In the genomic region with DNA sequence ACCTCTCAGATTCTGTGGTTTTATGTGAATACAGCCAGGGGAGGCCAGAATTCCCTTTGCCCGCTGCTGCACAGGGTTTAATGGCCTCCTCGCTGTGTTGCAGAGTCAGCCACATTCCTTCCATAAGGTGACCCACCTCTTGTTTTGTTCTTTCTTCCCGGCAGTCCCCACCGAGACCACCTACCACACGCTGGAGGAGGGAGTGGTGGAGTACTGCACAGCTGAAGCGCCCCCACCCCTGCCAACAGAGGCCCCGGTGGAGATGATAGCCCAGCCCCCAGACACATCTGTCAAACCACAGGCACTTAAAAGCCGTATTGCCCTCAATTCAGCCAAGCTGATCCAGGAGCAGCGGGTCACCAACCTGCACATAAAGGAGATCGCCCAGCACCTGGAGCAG, we compare ENCODE assay signal across 21 mouse cellular contexts. TPM values are rescaled to one million over a fixed set of nuclear protein-coding genes. Genes with fewer than 3 reads are reported as not detected.
DNase-seq lines count a peak whose midpoint lies in the region; ATAC-seq and TF ChIP-seq lines count a peak whose summit lies in the region.
"Had no signal": no experiment of that assay in that cellular context is flagged by ENCODE, and none has a peak within 500 bp of the region (broad histone marks: within the 10 kb centered on the region; RNA-seq: fewer than 3 reads in every experiment).

No protein-coding gene starts in this region.

- WGBS in heart, embryonic 14.5 days, result 74% methylated on average over 10 of the region's 10 CpGs
- 63% methylated on average over 10 of the region's 10 CpGs for WGBS in lung, postnatal 0 days

- H3K9ac ChIP-seq in heart, embryonic 14.5 days (ENCODE audit: low read length), result peak overlapping the region; percentile 38
- no peak overlapping the region for H3K9ac ChIP-seq in lung, postnatal 0 days (replicated peaks; ENCODE audit: low read depth)
- peak overlapping the region; percentile 30; the same call in 1 of the 2 replicates for H3K9ac ChIP-seq in ES-E14 (ENCODE audit: insufficient read depth, low read depth, low read length, poor library complexity, severe bottlenecking)
- H3K9ac ChIP-seq: forebrain, embryonic 12.5 days; limb, embryonic 13.5 days; stomach, embryonic 15.5 days had no signal

- DNase-seq in heart, adult 9 months (ENCODE audit: low spot score in 2 of 2), result no peak
- DNase-seq in lung, postnatal 0 days (ENCODE audit: low spot score), result no peak
- no peak for DNase-seq in lung, postnatal 4 days
- DNase-seq in ES-E14 (ENCODE audit: low read depth, low spot score), result no peak
- DNase-seq in thymus, postnatal 4 days, result peak; percentile 65
- DNase-seq in gastrocnemius, adult 2 months, result no peak
- DNase-seq: adrenal gland, postnatal 36 days; B cell, adult 2 months; cerebellum, adult 18-20 months; gastrocnemius, postnatal 14 days; heart, adult 18-20 months; kidney, adult 11 months; retina, postnatal 1 day had no signal

- no peak overlapping the region for H3K4me3 ChIP-seq in heart, embryonic 14.5 days (ENCODE audit: control insufficient read depth in 1 of 2, insufficient read depth in 1 of 2, low read depth in 1 of 2, low read length in 2 of 2)
- H3K4me3 ChIP-seq in lung, postnatal 0 days (ENCODE audit: low read depth, low read length), result no peak overlapping the region
- peak overlapping the region; percentile 6 to 37; a peak in 1 of 4 replicates for H3K4me3 ChIP-seq in ES-E14 (ENCODE audit: insufficient read depth in 1 of 2, low read depth in 1 of 2, low read length in 2 of 2, poor library complexity in 1 of 2, severe bottlenecking in 1 of 2)
- no peak overlapping the region for H3K4me3 ChIP-seq in gastrocnemius, adult 2 months
- H3K4me3 ChIP-seq: embryonic facial prominence, embryonic 10.5 days; forebrain, embryonic 12.5 days; limb, embryonic 13.5 days; midbrain, embryonic 10.5 days; stomach, embryonic 15.5 days had no signal

- H3K4me1 ChIP-seq in heart, embryonic 14.5 days (ENCODE audit: control insufficient read depth in 2 of 2, insufficient read depth in 2 of 2, low read length in 2 of 2), result peaks cover 17 to 37% of the 10 kb centered on the region in 2 experiments
- peaks cover 28% of the 10 kb centered on the region; the same call in 1 of the 2 replicates for H3K4me1 ChIP-seq in lung, postnatal 0 days (ENCODE audit: insufficient read depth, low read depth, low read length)
- H3K4me1 ChIP-seq in ES-E14 (ENCODE audit: control insufficient read depth in 2 of 2, insufficient read depth in 2 of 2, low read length in 2 of 2, poor library complexity in 1 of 2), result peaks cover 5 to 25% of the 10 kb centered on the region in 2 experiments; a peak in 2 of 4 replicates

- H3K9me3 ChIP-seq in heart, embryonic 14.5 days (ENCODE audit: control insufficient read depth, low read length), result no peaks in the 10 kb centered on the region
- no peaks in the 10 kb centered on the region for H3K9me3 ChIP-seq in lung, postnatal 0 days (ENCODE audit: low read length)
- no peaks in the 10 kb centered on the region for H3K9me3 ChIP-seq in ES-E14 (ENCODE audit: control insufficient read depth, insufficient read depth, low read depth, low read length)
- H3K9me3 ChIP-seq: embryonic facial prominence, embryonic 10.5 days; forebrain, embryonic 12.5 days; limb, embryonic 13.5 days; midbrain, embryonic 10.5 days; stomach, embryonic 15.5 days had no signal

- intact Hi-C loops in gastrocnemius, adult 2 months (cut with DNase I), result loop anchor here (5.0 kb wide), 1 partner anchor 47 kb away; no protein-coding TSS in a partner anchor

- ATAC-seq in heart, embryonic 14.5 days (ENCODE audit: insufficient number of reproducible peaks, insufficient read depth, low FRiP score, low read depth), result no peak
- no peak for ATAC-seq in lung, postnatal 0 days
- ATAC-seq: Patski had no signal

- no peak for TF ChIP-seq EP300 in lung, postnatal 0 days (IDR thresholded peaks at IDR 0.05)

- H3K4me2 ChIP-seq in heart, embryonic 14.5 days (ENCODE audit: low read length), result no peak overlapping the region
- no peak overlapping the region for H3K4me2 ChIP-seq in lung, postnatal 0 days (replicated peaks; ENCODE audit: low read depth, low read length)
- H3K4me2 ChIP-seq: forebrain, embryonic 12.5 days; stomach, embryonic 15.5 days had no signal

- no peak for TF ChIP-seq CTCF in lung, postnatal 0 days (IDR thresholded peaks at IDR 0.05)
- no peak for TF ChIP-seq CTCF in gastrocnemius, adult 2 months (IDR thresholded peaks at IDR 0.05)

- peak overlapping the region in 1 of 2 experiments; percentile 41; a peak in 1 of 4 replicates for H3K27ac ChIP-seq in heart, embryonic 14.5 days (replicated peaks in 1 of 2; ENCODE audit: control insufficient read depth in 1 of 2, insufficient read depth in 1 of 2, low read depth in 2 of 2, low read length in 2 of 2)
- H3K27ac ChIP-seq in lung, postnatal 0 days (ENCODE audit: low read length), result peak overlapping the region; percentile 47; the same call in 1 of the 2 replicates
- H3K27ac ChIP-seq in ES-E14 (ENCODE audit: insufficient read depth, low read depth, low read length, poor library complexity, severe bottlenecking), result peak overlapping the region; percentile 2; the same call in 1 of the 2 replicates
- H3K27ac ChIP-seq in gastrocnemius, adult 2 months, result no peak overlapping the region
- H3K27ac ChIP-seq: embryonic facial prominence, embryonic 10.5 days; forebrain, embryonic 12.5 days; macrophage; midbrain, embryonic 10.5 days; stomach, embryonic 15.5 days had no signal

- in situ Hi-C loops in ES-E14 (cut with MboI; ENCODE audit: low sequenced_read_pairs in 2 of 2, unreplicated experiment in 2 of 2), result no loop called here

- peaks cover 15% of the 10 kb centered on the region for H3K36me3 ChIP-seq in heart, embryonic 14.5 days (ENCODE audit: control insufficient read depth, insufficient read depth, low read length)
- H3K36me3 ChIP-seq in lung, postnatal 0 days (ENCODE audit: insufficient read depth, low read length), result no peaks in the 10 kb centered on the region
- H3K36me3 ChIP-seq in ES-E14 (ENCODE audit: control insufficient read depth, insufficient read depth, low read length, poor library complexity, severe bottlenecking), result no peaks in the 10 kb centered on the region

- H3K27me3 ChIP-seq in heart, embryonic 14.5 days (ENCODE audit: control insufficient read depth, insufficient read depth, low read length), result no peaks in the 10 kb centered on the region
- H3K27me3 ChIP-seq in lung, postnatal 0 days (replicated peaks; ENCODE audit: insufficient read depth, low read length), result no peaks in the 10 kb centered on the region
- H3K27me3 ChIP-seq: forebrain, embryonic 12.5 days; limb, embryonic 13.5 days; Patski; stomach, embryonic 15.5 days had no signal

TF ChIP-seq in ES-E14, 5 proteins besides CTCF, POLR2A, EP300 and RAD21:
- no peak for TF ChIP-seq MAFK (IDR thresholded peaks at IDR 0.05; ENCODE audit: insufficient read depth, low read depth, low read length)
- no peak for TF ChIP-seq ZNF384 (IDR thresholded peaks at IDR 0.05; ENCODE audit: low read depth, low read length)
- TF ChIP-seq CHD2 (IDR thresholded peaks at IDR 0.05; ENCODE audit: low read depth, low read length), result no peak
- no peak for TF ChIP-seq ZC3H11A (IDR thresholded peaks at IDR 0.05; ENCODE audit: borderline replicate concordance, low read depth, low read length)
- no peak for TF ChIP-seq HCFC1 (IDR thresholded peaks at IDR 0.05; ENCODE audit: borderline replicate concordance, insufficient read depth, low read length)

RNA-seq across cellular contexts. Expression of gene Slc25a25, which starts 3.4 kb away (rescaled TPM):
- 6.6 and 8.0 TPM in 2 replicates for polyA plus RNA-seq in heart, embryonic 14.5 days (2014; fragmentation: Nextera tagmentation; extraction: Ambion mirVana)
- 16.7 and 21.5 TPM in 2 replicates for polyA plus RNA-seq in lung, postnatal 0 days (2015; fragmentation: Nextera tagmentation; extraction: Ambion mirVana)
- 22.1 and 23.4 TPM in 2 replicates for total RNA-seq in ES-E14 (2012; rRNA removed)
- 100 to 1,000 TPM in 1 of 2 experiments, 10 to 100 TPM in 1; 45.3 to 211 TPM for total RNA-seq in gastrocnemius, adult 2 months (2021)

RNA-seq across cellular contexts. Expression of gene Naif1, which starts 4.4 kb away (rescaled TPM):
- 4.5 and 4.7 TPM in 2 replicates for polyA plus RNA-seq in heart, embryonic 14.5 days (2014; fragmentation: Nextera tagmentation; extraction: Ambion mirVana)
- 4.1 and 4.6 TPM in 2 replicates for polyA plus RNA-seq in lung, postnatal 0 days (2015; fragmentation: Nextera tagmentation; extraction: Ambion mirVana)
- 2.1 and 2.5 TPM in 2 replicates for total RNA-seq in ES-E14 (2012; rRNA removed)
- total RNA-seq in gastrocnemius, adult 2 months (2021), result 1 to 10 TPM; 2.2 to 2.3 TPM

RNA-seq across cellular contexts. Expression of gene Ptges2, which starts 58.9 kb away (rescaled TPM):
- 43.7 and 48.2 TPM in 2 replicates for polyA plus RNA-seq in heart, embryonic 14.5 days (2014; fragmentation: Nextera tagmentation; extraction: Ambion mirVana)
- polyA plus RNA-seq in lung, postnatal 0 days (2015; fragmentation: Nextera tagmentation; extraction: Ambion mirVana), result 21.8 and 22.9 TPM in 2 replicates
- 24.9 and 30.7 TPM in 2 replicates for total RNA-seq in ES-E14 (2012; rRNA removed)
- 10 to 100 TPM; 34.7 to 51.1 TPM for total RNA-seq in gastrocnemius, adult 2 months (2021)

Comparison
In these comparisons a context has a peak if more than half of its experiments do, and no peak if none do; other contexts are left out.
1. H3K4me3 ChIP-seq: peak in ES-E14 (2 of 2); none in heart, embryonic 14.5 days (0 of 2), lung, postnatal 0 days (single experiment) and gastrocnemius, adult 2 months (single experiment).